Mouse (Mus musculus) thymus, postnatal 14 days (tissue): Measurements from ENCODE around the gene Rpp21.

Source experiments
- DNase-seq: peaks from one replicate; pipeline ENCODE4 v3.0.0; 2021

Rpp21 gene

DNA sequence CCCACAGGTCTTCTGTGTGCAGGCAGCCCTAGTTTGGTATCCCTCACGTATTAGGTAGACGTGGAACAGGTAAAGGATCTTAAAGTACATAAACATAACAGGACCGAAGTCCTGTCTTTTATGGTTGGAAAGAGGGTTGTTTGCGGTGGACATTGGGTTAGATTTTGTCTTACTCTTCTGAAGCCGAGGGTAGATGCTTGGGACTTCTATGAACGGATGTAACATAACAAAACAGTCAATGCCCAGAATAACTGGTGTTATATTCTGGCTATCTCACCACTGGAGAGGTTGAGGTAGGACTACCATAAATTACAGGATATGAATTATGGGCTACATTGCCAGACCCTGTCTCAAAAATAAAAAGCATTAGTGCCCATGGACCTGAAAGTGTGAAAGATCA is at the start of gene Rpp21:
Rpp21 (minus strand) TSS at position 101 of the 400 bp plus-strand sequence.
- DNase-seq, result no peak

DNA sequence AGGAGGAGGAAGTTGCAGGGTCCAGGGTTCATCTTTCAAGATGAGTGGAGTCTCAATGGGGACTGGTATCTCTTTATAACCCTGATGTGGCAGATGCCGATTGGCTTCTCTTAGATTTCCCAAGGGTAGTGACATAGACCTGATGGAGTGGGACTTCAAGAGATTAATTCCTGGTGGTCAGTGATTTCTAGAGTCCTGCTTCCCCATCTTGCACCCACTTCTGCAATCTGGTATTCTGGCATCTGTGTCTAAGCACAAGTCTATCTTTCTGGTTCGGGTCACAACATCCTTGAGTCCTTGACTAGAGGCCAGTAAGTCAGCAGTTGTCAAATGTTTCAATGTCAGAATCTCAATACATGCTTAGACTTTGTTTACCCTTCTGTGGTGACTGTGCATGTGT is 28.5 kb upstream of the Rpp21 start, which contains the start of gene H2-M10.2:
H2-M10.2 (minus strand) TSS at position 101 of the 400 bp plus-strand sequence.
- DNase-seq, result no peak

GRCm38 (mm10) chr17:36281521-36282245 is 23.8 kb upstream of the Rpp21 start:
- no peak for DNase-seq

- no peak for DNase-seq
These were observed 16.9 kb upstream of the Rpp21 start for GRCm38 (mm10) chr17:36274776-36275175.

DNA sequence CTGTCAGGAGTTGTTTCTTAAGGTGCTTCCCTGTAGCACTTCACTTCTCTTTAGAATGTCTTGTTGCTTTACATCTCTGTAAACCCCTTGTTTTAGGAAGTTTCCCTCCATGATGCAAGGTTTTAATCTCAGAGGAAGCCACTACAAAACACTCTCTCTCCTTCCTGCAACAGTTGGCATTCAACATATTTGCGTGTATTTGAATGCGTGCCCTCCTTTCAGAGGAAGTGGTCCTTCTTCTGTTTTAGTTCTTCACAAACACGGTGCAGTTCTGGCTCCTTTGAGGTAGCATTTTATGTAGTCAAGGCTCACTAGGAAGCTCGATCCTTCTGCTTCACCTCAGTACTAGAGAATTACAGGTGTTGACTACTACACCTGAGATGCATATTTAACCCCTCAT is 15.9 kb upstream of the Rpp21 start:
- DNase-seq, result peak; percentile 50

GRCm38 (mm10) chr17:36272643-36273366 is 14.9 kb upstream of the Rpp21 start:
- no peak for DNase-seq

- DNase-seq, result peak; percentile 82
These were observed 13.9 kb upstream of the Rpp21 start, which contains the start of gene Trim39 for GRCm38 (mm10) chr17:36271586-36272256. TSS of gene Trim39 (minus strand) at chr17:36272247.

- DNase-seq, result peak; percentile 94
These were observed 13.2 kb upstream of the Rpp21 start for GRCm38 (mm10) chr17:36270956-36271585.

DNA sequence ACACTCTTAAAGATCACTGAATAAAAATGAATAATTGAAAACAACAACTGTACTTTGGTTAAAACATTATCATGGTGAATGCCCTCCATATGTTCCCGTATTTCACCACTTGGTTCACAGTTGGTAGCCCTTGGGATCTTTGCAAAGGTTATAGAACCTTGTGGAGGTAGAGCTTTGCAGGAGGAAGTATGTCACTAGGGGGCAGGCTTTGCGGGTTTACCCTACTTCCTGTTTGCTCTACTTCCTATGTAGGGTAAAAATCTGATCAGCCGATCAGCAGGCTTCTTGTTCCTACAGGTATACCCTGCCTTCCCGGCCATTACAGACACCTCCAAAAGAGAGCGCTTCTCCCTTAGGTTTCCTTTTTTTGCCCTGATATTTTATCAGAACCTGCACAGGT is 8.0 kb upstream of the Rpp21 start:
- peak; percentile 86 for DNase-seq

DNA sequence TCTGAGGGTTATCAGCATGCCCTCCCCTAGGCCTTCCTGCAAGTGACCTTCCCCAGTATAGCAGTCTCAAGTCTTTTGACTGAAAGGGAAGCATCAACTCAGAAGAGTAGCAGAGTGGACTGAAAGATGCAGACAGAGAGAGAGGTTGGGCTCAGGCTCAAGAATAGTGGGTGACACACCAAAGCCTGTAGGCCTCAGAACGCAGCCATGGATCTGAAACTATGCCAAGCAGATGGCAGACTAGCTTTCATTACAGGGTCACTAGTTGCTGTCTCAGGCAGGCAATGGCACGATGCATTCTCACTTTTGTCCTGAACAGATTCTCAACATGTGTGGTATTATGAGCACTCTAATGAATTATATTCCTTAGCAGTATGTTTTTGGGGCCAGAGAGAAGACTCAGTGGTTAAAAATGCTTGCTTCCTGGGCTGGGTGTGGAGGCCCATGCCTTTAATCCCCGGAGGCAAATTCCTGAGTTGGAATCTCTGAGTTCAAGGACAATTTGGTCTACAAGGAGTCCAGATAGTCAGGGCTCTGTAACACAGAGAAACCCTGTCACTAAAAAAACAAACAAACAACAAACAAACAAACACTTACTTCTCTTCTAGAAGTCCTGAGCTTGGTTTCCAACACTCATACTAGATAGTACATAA is 6.5 kb upstream of the Rpp21 start:
- no peak for DNase-seq

DNA sequence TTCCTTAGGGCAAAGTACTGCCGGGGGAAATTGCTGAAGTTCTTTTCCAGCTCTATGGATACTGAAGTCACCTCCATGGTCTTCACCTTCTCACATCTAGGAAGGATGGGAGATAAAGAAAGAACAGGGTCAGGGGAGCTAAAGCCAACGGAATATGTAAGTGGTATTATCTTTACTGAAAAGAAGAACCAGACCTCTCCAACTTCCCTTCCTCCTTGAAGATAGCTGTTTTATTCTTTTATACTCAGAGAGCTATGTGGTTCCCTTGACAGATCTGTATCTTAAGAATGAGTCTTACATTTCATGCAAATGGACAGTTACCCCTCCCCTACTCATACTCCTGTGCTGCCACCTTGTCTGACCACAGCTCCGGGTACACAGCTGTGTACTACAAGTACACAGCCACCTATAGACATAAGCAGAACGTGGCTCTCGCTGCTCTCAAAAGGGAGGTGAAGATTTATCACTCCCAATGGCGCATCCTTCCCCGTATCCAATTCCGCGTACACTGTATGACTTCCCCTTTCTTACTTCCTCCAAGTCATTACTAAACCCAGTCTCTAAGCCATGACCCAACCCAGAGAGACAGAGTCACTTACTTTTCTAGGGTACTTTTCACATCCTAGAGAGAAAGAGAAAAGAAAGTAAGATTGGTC is 3.8 kb upstream of the Rpp21 start:
- DNase-seq, result no peak

- peak; percentile 86 for DNase-seq
These were observed 475 bp downstream of the Rpp21 start for GRCm38 (mm10) chr17:36257241-36257947.

DNA sequence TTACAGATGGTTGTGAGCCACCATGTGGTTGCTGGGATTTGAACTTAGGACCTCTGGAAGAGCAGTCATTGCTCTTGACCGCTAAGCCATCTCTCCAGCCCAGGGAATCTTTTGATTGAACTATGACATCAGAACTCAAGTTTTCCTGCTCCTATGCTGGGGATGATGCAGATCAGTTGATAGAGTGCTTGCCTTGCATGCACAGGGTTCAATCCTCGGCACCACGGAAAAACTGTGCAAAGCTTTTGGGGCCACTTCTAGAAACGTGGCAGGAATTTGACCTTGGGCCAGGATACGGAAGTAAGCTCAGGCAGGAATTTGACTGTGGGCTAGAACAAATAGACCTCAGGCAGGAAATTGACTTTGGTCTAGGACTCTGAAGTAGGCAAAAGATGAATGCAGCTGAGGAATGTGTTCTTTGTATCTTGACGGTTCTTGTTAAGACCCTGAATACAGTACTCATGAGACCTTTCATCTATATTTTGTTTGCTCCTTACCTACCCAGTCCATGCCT is 4.7 kb downstream of the Rpp21 start:
- no peak for DNase-seq

- DNase-seq, result peak; percentile 60
These were observed 5.5 kb downstream of the Rpp21 start for GRCm38 (mm10) chr17:36252250-36252876.

- DNase-seq, result no peak
These were observed 9.0 kb downstream of the Rpp21 start for GRCm38 (mm10) chr17:36248886-36249285.

- no peak for DNase-seq
These were observed 12.1 kb downstream of the Rpp21 start for GRCm38 (mm10) chr17:36245741-36246140.

DNA sequence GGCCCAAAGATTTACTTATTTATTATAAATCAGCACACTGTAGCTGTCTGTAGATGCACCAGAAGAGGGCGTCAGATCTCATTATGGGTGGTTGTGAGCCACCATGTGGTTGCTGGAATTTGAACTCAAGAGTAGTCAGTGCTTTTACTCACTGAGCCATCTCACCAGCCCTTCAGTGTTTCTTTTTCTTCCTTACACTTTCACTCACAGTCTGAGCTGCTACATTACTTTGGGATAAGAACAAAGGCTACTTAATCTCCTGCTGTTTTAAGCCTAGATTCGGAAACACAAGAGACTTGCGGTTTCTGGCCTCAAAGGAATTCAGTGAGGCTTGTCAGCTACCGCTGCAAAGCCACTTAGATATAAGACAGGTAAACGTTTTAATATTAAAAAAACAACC is 13.8 kb downstream of the Rpp21 start:
- DNase-seq, result peak; percentile 36

DNA sequence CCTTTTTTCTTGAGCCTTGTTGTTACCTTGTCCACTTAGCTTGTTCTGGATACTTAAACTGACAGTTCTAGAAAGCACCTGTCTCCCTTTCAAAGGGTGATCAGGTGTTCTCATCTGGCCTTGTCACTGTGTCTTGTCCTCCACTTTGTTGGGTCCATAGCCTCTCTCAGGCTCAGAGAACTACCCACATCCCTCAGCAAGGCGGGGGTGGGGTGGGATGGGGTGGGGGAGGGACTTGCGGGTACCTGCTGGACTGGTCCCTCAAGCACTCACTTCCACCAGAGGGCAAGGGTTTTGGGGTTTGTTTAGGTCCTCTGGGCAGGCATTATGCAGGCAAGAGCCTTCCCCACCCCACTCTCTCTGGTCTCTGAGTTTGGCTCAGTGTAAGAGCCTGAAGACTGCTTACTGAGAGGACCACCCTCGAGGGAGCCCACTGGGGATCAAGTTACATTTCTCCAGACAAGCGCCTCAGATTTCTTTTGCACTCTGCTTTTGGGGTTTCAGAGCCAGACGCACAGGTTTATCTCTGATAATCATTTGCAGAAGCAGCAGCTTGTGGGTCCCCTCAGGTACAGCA is 17.1 kb downstream of the Rpp21 start:
- no peak for DNase-seq

- DNase-seq, result peak; percentile 18
These were observed 20.4 kb downstream of the Rpp21 start for GRCm38 (mm10) chr17:36237321-36237921.

GRCm38 (mm10) chr17:36235300-36235699 is 22.6 kb downstream of the Rpp21 start:
- peak; percentile 75 for DNase-seq
